Mouse (Mus musculus) G1E (cell line): Measurements from ENCODE around the gene Snrpd3. TPM values are rescaled to one million over a fixed set of nuclear protein-coding genes. Genes with fewer than 3 reads are reported as not detected.

Source experiments
- ATAC-seq: 2 replicates; pipeline ENCODE4 v1.8.0; 2016; ENCODE audit warnings: mild to moderate bottlenecking; ENCODE audit not compliant: insufficient number of reproducible peaks, poor library complexity, low FRiP score, severe bottlenecking; ENCODE audit errors: extremely low read depth
- DNase-seq: peaks from one replicate; pipeline ENCODE4 v3.0.0; 2012; ENCODE audit warnings: low spot score
- H3K27me3 ChIP-seq: 2 replicates; pipeline ENCODE4 v1.6.1; 2012; ENCODE audit warnings: mild to moderate bottlenecking, low read length, inconsistent platforms; ENCODE audit not compliant: insufficient read depth
- H3K36me3 ChIP-seq: replicated peaks from 2 replicates; pipeline ENCODE3; 2012; ENCODE audit warnings: mild to moderate bottlenecking, inconsistent platforms
- H3K4me1 ChIP-seq: 2 replicates; pipeline ENCODE4 v1.6.1; 2012; ENCODE audit warnings: low read depth, low read length, inconsistent platforms, mixed read lengths; ENCODE audit not compliant: insufficient read depth
- H3K4me3 ChIP-seq: 2 replicates; pipeline ENCODE4 v1.5.1; 2012; ENCODE audit warnings: low read depth, mild to moderate bottlenecking, inconsistent platforms, low read length, moderate library complexity, mixed read lengths
- H3K9me3 ChIP-seq: replicated peaks from 2 replicates; pipeline ENCODE4 v1.6.1; 2012; ENCODE audit warnings: inconsistent platforms
- CTCF ChIP-seq: IDR thresholded peaks from 2 replicates; pipeline ENCODE4 v1.5.1; 2012; ENCODE audit warnings: low read depth, low read length, inconsistent platforms, mixed read lengths
- GATA1 ChIP-seq: IDR thresholded peaks from 2 replicates; pipeline ENCODE4 v1.6.1; 2012; ENCODE audit warnings: borderline replicate concordance, low read length, inconsistent platforms, mixed read lengths
- GATA2 ChIP-seq: IDR thresholded peaks from 2 replicates; pipeline ENCODE4 v1.6.1; 2012; ENCODE audit warnings: low read depth, low read length, inconsistent platforms, borderline replicate concordance
- POLR2AphosphoS5 ChIP-seq: IDR thresholded peaks from 2 replicates; pipeline ENCODE4 v1.6.1; 2012; ENCODE audit warnings: low read depth, low read length, inconsistent platforms; ENCODE audit not compliant: insufficient replicate concordance
- TAL1 ChIP-seq: conservative IDR thresholded peaks from 2 replicates; pipeline ENCODE4 v1.6.1; 2012; ENCODE audit warnings: low read depth, low read length, inconsistent platforms, mixed read lengths
- polyA plus RNA-seq: library from polyadenylated mRNA; stranded (reverse); fragments of >175 nt; gene quantifications from 2 replicates; pipeline ENCODE4 v1.2.3, GENCODE M21; 2012
- total RNA-seq, 2 experiments: library from RNA; stranded (forward) in 1 of 2; stranded (reverse) in 1 of 2; fragments of 200-1000 nt in 1 of 2; fragments of >200 nt in 1 of 2; fragmentation: Nextera tagmentation in 1 of 2; gene quantifications; 2 replicates each; pipeline ENCODE4 v1.2.3; 2014 to 2017

Snrpd3 gene
- total and polyA plus RNA-seq, 3 experiments = 29.9 to 116 (median 51.6) TPM

DNA sequence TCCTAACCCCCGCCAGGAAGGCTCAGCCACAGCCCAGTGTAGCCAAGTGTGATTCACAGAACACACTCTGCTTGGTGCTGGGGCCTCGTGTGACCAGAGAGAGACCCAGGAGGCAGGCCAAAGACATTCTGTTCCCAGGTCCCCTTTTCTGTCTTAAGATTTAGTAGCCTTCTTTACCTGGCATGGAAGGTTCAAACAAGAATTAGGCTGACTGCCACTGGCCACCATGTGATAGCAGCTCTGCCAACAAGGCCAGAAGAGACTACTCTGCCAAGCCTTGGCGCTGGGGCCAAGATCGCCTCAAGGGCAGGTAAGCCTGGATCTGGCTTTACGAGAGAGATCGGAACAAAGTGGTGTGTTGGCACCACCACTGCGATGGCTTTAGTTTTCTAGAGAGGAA is 6.9 kb upstream of the Snrpd3 start:
- no peak for TF ChIP-seq GATA2
- no peak for TF ChIP-seq GATA1
- no peak for TF ChIP-seq POLR2AphosphoS5
- no peak for TF ChIP-seq CTCF
- no peak for TF ChIP-seq TAL1
- no peak for ATAC-seq
- H3K27me3 ChIP-seq = no peaks in the 10 kb centered on the region
- DNase-seq = no peak
- no peak overlapping the region for H3K4me3 ChIP-seq
- H3K9me3 ChIP-seq = no peaks in the 10 kb centered on the region
- peaks cover 43% of the 10 kb centered on the region for H3K4me1 ChIP-seq
- H3K36me3 ChIP-seq = peaks cover 76% of the 10 kb centered on the region

DNA sequence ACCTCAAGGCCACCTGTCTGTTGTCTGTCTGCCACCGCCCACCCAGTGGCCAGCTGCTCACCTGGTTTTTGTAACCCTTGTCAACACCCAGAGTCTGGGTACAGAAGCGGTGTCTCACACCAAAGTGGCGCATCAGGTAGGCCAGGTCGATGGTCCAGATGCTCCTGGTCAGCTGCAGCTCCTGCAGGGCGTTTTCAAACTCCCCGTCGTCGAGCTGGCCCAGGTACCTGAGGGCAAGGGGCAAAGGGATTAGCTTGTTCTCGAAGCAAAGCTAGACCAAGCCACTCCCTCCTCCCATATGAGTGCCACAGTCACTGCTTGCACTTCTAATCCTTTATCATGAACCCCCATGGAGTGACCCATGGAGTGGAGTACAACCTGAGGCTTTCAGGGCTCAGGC is 6.3 kb upstream of the Snrpd3 start:
- ATAC-seq = no peak
- Histone ChIP-seq H3K9me3 (no peaks in the 10 kb centered on the region), H3K4me3 (no peak overlapping the region), H3K27me3 (no peaks in the 10 kb centered on the region), H3K36me3 (peaks cover 76% of the 10 kb centered on the region), H3K4me1 (peaks cover 49% of the 10 kb centered on the region)
- TF ChIP-seq POLR2AphosphoS5 (no peak), TAL1 (no peak), CTCF (no peak), GATA2 (no peak), GATA1 (no peak)
- no peak for DNase-seq

DNA sequence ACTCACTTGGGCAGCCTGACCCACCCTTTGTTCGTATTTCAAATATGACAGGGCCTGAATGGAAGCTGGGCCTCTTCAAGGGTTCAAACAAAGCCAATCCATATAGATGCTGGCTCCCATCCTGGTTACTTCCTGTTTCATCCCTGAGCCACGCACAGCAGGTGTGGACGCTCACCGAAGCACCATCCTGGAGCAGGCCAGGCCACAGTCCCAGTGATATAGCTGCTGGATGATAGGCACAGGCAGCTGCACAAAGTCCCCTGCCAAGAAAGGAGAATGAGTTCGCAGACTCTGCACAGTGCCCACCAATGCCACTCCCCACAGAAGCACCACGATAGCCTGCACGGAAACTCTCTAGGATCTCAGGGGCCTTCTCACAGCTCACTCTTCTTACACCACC is 5.5 kb upstream of the Snrpd3 start:
- peaks cover 57% of the 10 kb centered on the region for H3K4me1 ChIP-seq

DNA sequence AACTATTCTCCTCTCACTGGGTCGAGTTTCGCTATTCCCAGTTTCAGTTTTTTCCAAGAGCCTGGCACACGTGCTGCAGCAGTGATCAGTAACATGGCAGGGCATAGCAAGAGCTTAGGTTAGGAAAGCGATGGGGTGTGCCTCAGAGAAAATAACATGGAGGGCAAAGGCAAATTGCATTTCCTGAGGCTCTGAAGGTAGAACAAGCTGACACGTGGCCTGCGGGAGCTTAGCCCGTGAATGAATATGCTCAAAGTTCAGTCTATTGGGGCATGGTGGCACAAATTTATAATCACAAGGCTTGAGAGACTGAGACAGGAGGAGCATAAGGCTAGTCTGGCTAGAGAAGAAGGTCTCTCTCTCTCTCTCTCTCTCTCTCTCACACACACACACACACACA is 4.6 kb upstream of the Snrpd3 start:
- TF ChIP-seq TAL1 = no peak
- TF ChIP-seq GATA1 = no peak
- TF ChIP-seq POLR2AphosphoS5 = no peak
- TF ChIP-seq GATA2 = no peak
- no peak for TF ChIP-seq CTCF
- Histone ChIP-seq H3K4me1 (peaks cover 57% of the 10 kb centered on the region), H3K36me3 (peaks cover 60% of the 10 kb centered on the region), H3K9me3 (no peaks in the 10 kb centered on the region), H3K4me3 (no peak overlapping the region), H3K27me3 (no peaks in the 10 kb centered on the region)
- no peak for DNase-seq
- ATAC-seq = no peak

More for the DNA sequence above, 5.5 kb upstream of the Snrpd3 start:
- no peak for DNase-seq
- no peak for ATAC-seq
- H3K4me3 ChIP-seq = no peak overlapping the region
- H3K27me3 ChIP-seq = no peaks in the 10 kb centered on the region
- TF ChIP-seq TAL1 = no peak
- no peak for TF ChIP-seq GATA2
- no peak for TF ChIP-seq POLR2AphosphoS5
- TF ChIP-seq CTCF = no peak
- no peak for TF ChIP-seq GATA1
- H3K9me3 ChIP-seq = no peaks in the 10 kb centered on the region
- peaks cover 69% of the 10 kb centered on the region for H3K36me3 ChIP-seq

DNA sequence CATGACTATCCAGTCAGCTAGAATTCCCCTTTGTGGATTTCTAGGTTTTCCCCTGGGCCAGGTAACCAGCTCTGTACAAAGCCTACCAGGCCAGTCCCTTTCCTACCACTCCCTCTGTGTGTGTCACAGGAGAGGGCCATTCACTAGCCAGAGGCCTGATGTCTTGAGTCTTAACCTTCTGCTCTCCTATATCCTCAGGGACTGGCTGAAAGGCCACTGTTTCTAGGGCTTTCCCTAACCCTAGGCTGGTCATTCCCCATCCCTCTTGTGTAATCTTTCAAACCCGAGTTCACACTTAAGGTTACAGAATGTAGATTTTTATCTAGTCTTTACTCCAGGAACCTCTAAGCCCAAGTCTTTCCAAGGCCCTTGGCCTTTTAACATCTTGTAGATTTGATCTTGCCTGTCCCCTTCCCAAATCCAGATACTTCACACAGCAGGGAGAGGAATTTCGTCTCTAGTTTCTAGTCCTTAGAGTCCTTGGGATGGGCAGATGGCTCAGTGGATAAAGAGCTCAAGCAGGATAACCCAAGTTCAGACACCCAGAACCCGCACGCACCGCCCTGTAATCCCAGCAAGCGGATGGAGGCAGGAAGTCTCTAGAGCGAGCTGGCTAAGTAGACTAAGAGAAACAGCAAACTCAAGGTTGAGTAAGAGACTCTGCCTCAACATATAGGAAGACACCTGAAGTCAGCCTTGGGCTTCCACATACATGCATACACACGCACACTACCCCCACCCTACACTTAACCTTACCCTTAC is 3.9 kb upstream of the Snrpd3 start:
- Histone ChIP-seq H3K27me3 (no peaks in the 10 kb centered on the region), H3K4me3 (peak overlapping the region; percentile 56; the same call in 1 of the 2 replicates), H3K4me1 (peaks cover 57% of the 10 kb centered on the region), H3K9me3 (no peaks in the 10 kb centered on the region), H3K36me3 (peaks cover 53% of the 10 kb centered on the region)
- TF ChIP-seq GATA2 (no peak), POLR2AphosphoS5 (no peak), TAL1 (no peak), CTCF (no peak), GATA1 (no peak)
- ATAC-seq (no peak), DNase-seq (no peak)

DNA sequence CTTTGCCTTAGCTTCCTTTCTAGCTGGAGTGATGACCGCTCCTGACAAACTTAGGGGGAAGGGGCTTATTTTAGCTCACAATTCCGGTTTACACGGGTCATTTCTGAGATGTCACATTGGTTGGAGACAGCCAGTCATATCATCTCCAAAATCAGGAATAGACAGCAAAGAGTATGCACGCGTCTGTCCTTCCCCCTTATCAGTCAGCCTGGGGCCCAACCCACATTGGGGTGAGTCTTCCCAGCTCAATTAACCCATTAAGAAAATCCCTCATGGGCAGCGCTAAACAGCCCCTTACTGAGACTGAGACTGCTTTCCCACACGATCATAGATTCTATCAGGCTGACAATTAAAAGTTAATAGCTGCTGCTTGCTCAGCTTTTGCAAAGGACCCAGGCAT is 3.0 kb upstream of the Snrpd3 start:
- Histone ChIP-seq H3K36me3 (peaks cover 49% of the 10 kb centered on the region), H3K4me3 (peak overlapping the region; percentile 56; the same call in 1 of the 2 replicates), H3K27me3 (no peaks in the 10 kb centered on the region), H3K4me1 (peaks cover 61% of the 10 kb centered on the region), H3K9me3 (no peaks in the 10 kb centered on the region)
- ATAC-seq (peak; percentile 12), DNase-seq (peak; percentile 40)
- no peak for TF ChIP-seq CTCF
- no peak for TF ChIP-seq POLR2AphosphoS5
- TF ChIP-seq TAL1 = no peak
- TF ChIP-seq GATA1 = no peak
- TF ChIP-seq GATA2 = no peak

DNA sequence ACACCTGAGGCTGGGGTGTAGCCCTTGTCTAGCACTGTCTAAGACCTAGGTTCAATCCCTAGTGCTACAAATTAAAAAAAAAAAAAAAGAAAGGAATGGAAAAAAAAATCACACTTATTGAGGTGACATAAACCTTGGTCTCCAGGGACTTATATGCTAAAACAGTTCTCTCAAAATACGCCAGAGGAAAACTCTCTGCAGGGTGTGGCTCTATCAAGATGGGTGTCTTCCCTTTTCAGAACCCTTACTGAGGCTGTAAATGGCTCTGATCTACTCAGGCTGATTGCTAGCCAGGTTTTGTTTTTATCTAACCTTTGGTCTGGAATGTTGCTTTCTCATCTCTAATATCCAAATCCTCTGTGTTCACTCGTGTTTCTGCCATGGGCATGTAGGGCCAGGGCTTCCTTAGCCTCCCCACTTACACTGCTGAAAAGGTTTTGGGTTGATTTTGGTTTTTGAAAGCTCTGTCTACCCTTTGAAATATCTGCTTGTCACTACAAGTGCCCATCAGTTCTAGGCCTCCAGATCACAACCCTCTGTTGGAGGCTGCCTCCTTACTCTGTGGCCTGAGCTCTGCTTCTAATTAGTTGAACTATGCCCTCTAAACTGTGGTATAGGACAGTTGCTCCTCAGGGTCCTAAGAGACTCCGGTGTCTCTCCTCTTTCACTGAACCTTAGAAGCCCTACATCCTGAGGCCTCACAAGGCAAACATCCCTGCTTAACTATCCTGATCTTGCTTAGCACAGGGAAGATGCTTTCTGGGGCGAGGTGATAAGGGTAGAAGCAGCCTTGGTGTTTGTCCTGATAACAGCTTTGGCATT is 1.9 kb upstream of the Snrpd3 start:
- Histone ChIP-seq H3K4me1 (peaks cover 66% of the 10 kb centered on the region), H3K27me3 (no peaks in the 10 kb centered on the region), H3K4me3 (peak overlapping the region; percentile 90; the same call in 1 of the 2 replicates), H3K9me3 (no peaks in the 10 kb centered on the region), H3K36me3 (peaks cover 49% of the 10 kb centered on the region)
- DNase-seq (peak; percentile 43), ATAC-seq (peak; percentile 62)
- TF ChIP-seq GATA2 = 0 out of 2 replicates have a peak, but pooled peaks have one; percentile 25
- peak; percentile 92 for TF ChIP-seq TAL1
- TF ChIP-seq POLR2AphosphoS5 = no peak
- no peak for TF ChIP-seq CTCF
- no peak for TF ChIP-seq GATA1
